Mouse (Mus musculus) MEL (cell line): ENCODE data around the gene Irgm1.

Experiments used
- CTCF ChIP-seq, 3 experiments: IDR thresholded peaks in 2 of 3; conservative IDR thresholded peaks in 1 of 3; 2 replicates each; pipeline ENCODE4 v1.5.1; 2011 to 2012; ENCODE audit warnings: low read length in 3 of 3, low read depth in 2 of 3, mild to moderate bottlenecking in 2 of 3, improper control_type of control experiment in 1 of 3, inconsistent platforms in 1 of 3, mixed read lengths in 1 of 3, moderate library complexity in 1 of 3; ENCODE audit not compliant: control insufficient read depth in 1 of 3, insufficient read depth in 1 of 3, poor library complexity in 1 of 3, severe bottlenecking in 1 of 3
- NELFE ChIP-seq: IDR thresholded peaks from 2 replicates; pipeline ENCODE4 v1.6.1; 2011; ENCODE audit warnings: low read depth, low read length, improper control_type of control experiment
- POLR2A ChIP-seq, 2 experiments: IDR thresholded peaks; 2 replicates each; pipeline ENCODE4 v1.6.1; 2011 to 2012; ENCODE audit warnings: low read length in 2 of 2, mild to moderate bottlenecking in 2 of 2, control low read depth in 1 of 2, improper control_type of control experiment in 1 of 2, low read depth in 1 of 2, moderate library complexity in 1 of 2; ENCODE audit not compliant: control insufficient read depth in 1 of 2, insufficient read depth in 1 of 2, poor library complexity in 1 of 2
- RAD21 ChIP-seq: IDR thresholded peaks from 2 replicates; pipeline ENCODE4 v1.6.1; 2011; ENCODE audit warnings: mild to moderate bottlenecking, low read depth, low read length, improper control_type of control experiment
- SIN3A ChIP-seq: IDR thresholded peaks from 2 replicates; pipeline ENCODE4 v1.6.1; 2012; ENCODE audit warnings: low read length, improper control_type of control experiment, inconsistent platforms

GRCm38 (mm10) chr11:48908459-48908858, 37.0 kb upstream of the Irgm1 start:
- TF ChIP-seq CTCF (IDR thresholded peaks at IDR 0.05 in 2 of 3, conservative IDR thresholded peaks at IDR 0.05 in 1 of 3; ENCODE audit: control insufficient read depth in 1 of 3, insufficient read depth in 1 of 3, low read depth in 2 of 3, low read length in 3 of 3, poor library complexity in 1 of 3, severe bottlenecking in 1 of 3) (no peak), SIN3A (no peak), RAD21 (no peak), NELFE (no peak), POLR2A (IDR thresholded peaks at IDR 0.05; ENCODE audit: control insufficient read depth in 1 of 2, insufficient read depth in 1 of 2, low read depth in 1 of 2, low read length in 2 of 2, poor library complexity in 1 of 2) (no peak)
